Mouse (Mus musculus): ENCODE data around the gene Mre11a. TPM values are rescaled to one million over a fixed set of nuclear protein-coding genes. Genes with fewer than 3 reads are reported as not detected.

Mre11a gene
- polyA plus RNA-seq, 1 experiment from 2014 or later, result 12.5 TPM

GRCm38 (mm10) chr9:14884641-14885040 is 100.2 kb downstream of the Mre11a start:
- Histone ChIP-seq H3K4me1 (replicated peaks) (no peaks in the 10 kb centered on the region), H3K36me3 (no peaks in the 10 kb centered on the region), H3K4me3 (no peak overlapping the region), H3K9me3 (no peaks in the 10 kb centered on the region), H3K9ac (no peak overlapping the region), H3K4me2 (no peak overlapping the region), H3K27ac (replicated peaks) (no peak overlapping the region), H3K27me3 (no peaks in the 10 kb centered on the region)
- no peak for ATAC-seq (ENCODE audit: low FRiP score, low read depth)
- WGBS, result 77% methylated on average over 4 of the region's 4 CpGs

GRCm38 (mm10) chr9:14885151-14885550 is 100.7 kb downstream of the Mre11a start:
- no peaks in the 10 kb centered on the region for H3K9me3 ChIP-seq
- no peak for ATAC-seq (ENCODE audit: low FRiP score, low read depth)
- H3K4me3 ChIP-seq, result no peak overlapping the region
- H3K4me2 ChIP-seq, result no peak overlapping the region
- no peaks in the 10 kb centered on the region for H3K36me3 ChIP-seq
- H3K27ac ChIP-seq (replicated peaks), result no peak overlapping the region
- H3K4me1 ChIP-seq (replicated peaks), result no peaks in the 10 kb centered on the region
- H3K27me3 ChIP-seq, result no peaks in the 10 kb centered on the region
- no peak overlapping the region for H3K9ac ChIP-seq

GRCm38 (mm10) chr9:14885954-14886353 is 101.5 kb downstream of the Mre11a start:
- Histone ChIP-seq H3K27ac (replicated peaks) (no peak overlapping the region), H3K9ac (no peak overlapping the region), H3K9me3 (no peaks in the 10 kb centered on the region), H3K4me2 (no peak overlapping the region), H3K4me3 (no peak overlapping the region), H3K36me3 (no peaks in the 10 kb centered on the region), H3K4me1 (replicated peaks) (no peaks in the 10 kb centered on the region), H3K27me3 (no peaks in the 10 kb centered on the region)
- ATAC-seq (ENCODE audit: low FRiP score, low read depth), result no peak
- WGBS, result 82% methylated on average over 1 of the region's 1 CpGs

Other genes starting within 250 kb of the Mre11a start
- 8.1 and 8.4 TPM in 2 replicates for gene Amotl1, start 139.6 kb upstream of the Mre11a start, polyA plus RNA-seq (2015; fragmentation: Nextera tagmentation; extraction: Ambion mirVana)
- 0.41 and 0.43 TPM in 2 replicates for gene Piwil4, start 43.9 kb upstream of the Mre11a start, polyA plus RNA-seq (2015; fragmentation: Nextera tagmentation; extraction: Ambion mirVana)
- 1.8 TPM in 2 replicates for gene Fut4, start 32.3 kb upstream of the Mre11a start, polyA plus RNA-seq (2015; fragmentation: Nextera tagmentation; extraction: Ambion mirVana)
- gene 1700012B09Rik, start 13.6 kb upstream of the Mre11a start, polyA plus RNA-seq (2015; fragmentation: Nextera tagmentation; extraction: Ambion mirVana), result 2.7 and 4.2 TPM in 2 replicates
- gene Ankrd49, start 202 bp downstream of the Mre11a start, polyA plus RNA-seq (2015; fragmentation: Nextera tagmentation; extraction: Ambion mirVana), result 25.6 and 26.8 TPM in 2 replicates
- 1.6 TPM in 2 replicates for gene Gpr83, start 75.6 kb downstream of the Mre11a start, polyA plus RNA-seq (2015; fragmentation: Nextera tagmentation; extraction: Ambion mirVana)
- gene Izumo1r, start 119.3 kb downstream of the Mre11a start, polyA plus RNA-seq (2015; fragmentation: Nextera tagmentation; extraction: Ambion mirVana), result not detected in 2 replicates